Mouse (Mus musculus): ENCODE data around the gene Calm5. TPM values are rescaled to one million over a fixed set of nuclear protein-coding genes. Genes with fewer than 3 reads are reported as not detected.

Calm5 gene
- 1.8 TPM in 1 of 2 replicates, not detected in the other for polyA plus RNA-seq (2015; fragmentation: Nextera tagmentation; extraction: Ambion mirVana)

GRCm38 (mm10) chr13:3853648-3854333 lies at the start of gene Calm5:
Gene Calm5, plus strand, starts transcription at chr13:3854173.

GRCm38 (mm10) chr13:3804186-3804585 lies 49.8 kb upstream of the Calm5 start, which contains the start of gene Calml3:
Gene Calml3, minus strand, starts transcription at chr13:3804316.

GRCm38 (mm10) chr13:3837312-3837807 lies 16.6 kb upstream of the Calm5 start, which contains the start of gene Calm4:
Gene Calm4, plus strand, starts transcription at chr13:3837757.

Other genes starting within 250 kb of the Calm5 start
- 3.7 and 4.8 TPM in 2 replicates for gene Fam208b, start 243.1 kb upstream of the Calm5 start, polyA plus RNA-seq (2015; fragmentation: Nextera tagmentation; extraction: Ambion mirVana)
- 4.4 and 5.2 TPM in 2 replicates for gene Asb13, start 220.1 kb upstream of the Calm5 start, polyA plus RNA-seq (2015; fragmentation: Nextera tagmentation; extraction: Ambion mirVana)
- gene Calml3, start 49.9 kb upstream of the Calm5 start, polyA plus RNA-seq (2015; fragmentation: Nextera tagmentation; extraction: Ambion mirVana) = 0.23 and 2.0 TPM in 2 replicates
- 125 TPM in 1 of 2 replicates, not detected in the other for gene Calm4, start 16.4 kb upstream of the Calm5 start, polyA plus RNA-seq (2015; fragmentation: Nextera tagmentation; extraction: Ambion mirVana)
- gene Net1, start 64.0 kb downstream of the Calm5 start, polyA plus RNA-seq (2015; fragmentation: Nextera tagmentation; extraction: Ambion mirVana) = 69.5 and 86.5 TPM in 2 replicates
- not detected in 2 replicates for gene Tubal3, start 64.1 kb downstream of the Calm5 start, polyA plus RNA-seq (2015; fragmentation: Nextera tagmentation; extraction: Ambion mirVana)
- gene Ucn3, start 91.2 kb downstream of the Calm5 start, polyA plus RNA-seq (2015; fragmentation: Nextera tagmentation; extraction: Ambion mirVana) = not detected in 2 replicates
- gene Akr1c14, start 194.8 kb downstream of the Calm5 start, polyA plus RNA-seq (2015; fragmentation: Nextera tagmentation; extraction: Ambion mirVana) = 3.2 and 8.2 TPM in 2 replicates

All from skeletal muscle tissue, postnatal 0 days (tissue).